Mouse (Mus musculus) fibroblast of lung, adult 2 months (primary cell): ENCODE data around the gene Plekha5.
"Not testable (repeated sequence)": the region's sequence is repeated elsewhere in the genome, so short reads cannot be mapped to it uniquely, and the experiment has no call there.

Experiments
- DNase-seq: peaks from one replicate; pipeline ENCODE4 v3.0.0-alpha.2; 2011; ENCODE audit warnings: low read depth

The Plekha5 gene

GRCm38 (mm10) chr6:140532858-140533257 lies 109.0 kb downstream of the Plekha5 start:
- not testable (repeated sequence) for DNase-seq

DNA sequence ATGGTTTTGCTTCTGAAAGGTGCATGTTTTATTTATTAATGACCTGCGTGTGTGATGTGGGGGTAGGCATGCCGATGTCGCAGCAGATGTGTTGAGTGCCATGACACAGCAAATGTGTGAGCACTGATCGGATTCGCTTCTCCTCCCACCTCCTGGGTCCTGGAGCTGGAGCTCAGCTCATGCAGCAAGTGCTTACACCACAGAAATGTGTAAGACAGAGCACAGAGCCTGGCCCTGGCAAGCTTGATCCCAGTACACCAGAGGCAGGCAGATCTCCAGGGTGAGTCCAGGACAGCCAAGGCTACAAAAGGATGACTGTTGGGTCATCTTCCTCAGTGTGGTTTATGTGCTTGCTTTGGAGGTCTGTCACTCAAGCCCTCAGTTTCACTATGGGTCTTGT lies 109.8 kb downstream of the Plekha5 start:
- no peak for DNase-seq

DNA sequence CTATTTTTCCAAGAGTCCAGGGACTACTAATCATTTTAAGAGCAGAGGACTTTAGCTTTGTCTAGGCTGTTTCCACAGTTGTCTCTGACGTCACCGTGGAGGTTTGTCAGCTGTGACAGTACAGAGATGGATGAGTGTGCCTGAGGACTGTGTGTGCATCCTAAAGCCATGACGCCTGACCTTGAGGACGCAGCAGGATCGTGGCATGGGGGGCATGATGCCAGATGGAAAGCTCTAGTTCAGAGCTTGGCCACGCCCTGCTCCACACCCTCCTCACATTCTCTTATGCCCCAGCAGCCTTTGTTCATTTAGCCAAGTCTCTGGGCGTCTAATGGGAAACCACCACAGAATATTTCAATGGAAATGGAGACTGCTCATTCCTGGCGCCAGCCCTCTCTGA lies 111.7 kb downstream of the Plekha5 start:
- DNase-seq = no peak

GRCm38 (mm10) chr6:140541919-140542318 lies 118.1 kb downstream of the Plekha5 start:
- DNase-seq = no peak

GRCm38 (mm10) chr6:140543005-140543794 lies 119.3 kb downstream of the Plekha5 start:
- DNase-seq = no peak

DNA sequence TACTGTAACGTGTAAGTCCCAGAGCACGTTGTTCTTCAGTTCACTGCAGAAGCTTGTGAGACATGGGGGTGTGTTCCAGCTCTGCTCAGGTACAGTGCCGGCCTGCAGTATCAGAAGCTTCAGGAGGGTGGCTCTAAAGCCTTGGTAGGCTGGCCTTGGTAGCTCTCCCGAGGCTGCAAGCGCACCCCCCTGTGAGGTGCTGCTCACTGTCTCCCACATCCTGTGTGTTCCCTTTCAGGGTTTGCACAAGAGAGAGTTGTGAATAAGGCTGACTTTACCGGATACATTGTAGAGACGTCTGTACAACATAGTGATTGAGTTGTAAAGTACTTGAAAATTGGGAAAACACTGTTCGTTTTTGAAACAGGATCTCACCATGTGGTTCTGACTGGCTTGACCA lies 122.2 kb downstream of the Plekha5 start:
- no peak for DNase-seq

GRCm38 (mm10) chr6:140546648-140547201 lies 122.9 kb downstream of the Plekha5 start:
- no peak for DNase-seq

GRCm38 (mm10) chr6:140547203-140547944 lies 123.5 kb downstream of the Plekha5 start:
- DNase-seq = no peak

DNA sequence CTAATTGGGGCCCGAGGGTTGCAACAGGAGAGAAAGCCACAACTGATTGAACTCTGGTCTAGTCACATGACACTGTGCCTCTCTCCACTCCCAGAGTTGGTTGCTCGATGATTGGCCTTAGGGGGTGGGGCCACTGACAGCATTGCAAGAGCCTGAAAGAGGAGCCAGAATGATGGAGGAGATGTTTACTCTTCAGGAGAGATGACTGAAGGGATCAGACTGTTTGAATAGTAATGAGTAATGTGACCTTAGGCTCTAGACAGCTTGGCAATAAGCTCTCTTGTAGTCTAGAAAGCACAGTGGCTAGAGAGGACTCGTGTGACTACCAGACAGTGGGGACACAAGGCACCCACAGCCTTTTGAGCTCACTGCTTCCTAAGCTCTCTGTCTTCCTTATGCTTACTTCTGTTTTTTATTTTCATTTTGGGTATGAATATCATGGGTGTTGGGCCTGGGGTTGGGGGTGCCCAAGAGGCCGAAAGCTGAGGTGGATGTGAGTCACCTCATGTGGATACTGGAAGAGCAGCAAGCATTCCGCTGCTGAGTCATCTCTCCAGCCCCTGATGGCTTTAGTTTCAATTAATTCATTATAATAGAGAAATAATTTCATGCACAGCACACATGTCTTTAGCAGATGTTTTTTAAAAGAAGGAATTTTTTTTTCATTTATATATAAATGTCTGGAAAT lies 124.4 kb downstream of the Plekha5 start:
- DNase-seq = peak; percentile 68

DNA sequence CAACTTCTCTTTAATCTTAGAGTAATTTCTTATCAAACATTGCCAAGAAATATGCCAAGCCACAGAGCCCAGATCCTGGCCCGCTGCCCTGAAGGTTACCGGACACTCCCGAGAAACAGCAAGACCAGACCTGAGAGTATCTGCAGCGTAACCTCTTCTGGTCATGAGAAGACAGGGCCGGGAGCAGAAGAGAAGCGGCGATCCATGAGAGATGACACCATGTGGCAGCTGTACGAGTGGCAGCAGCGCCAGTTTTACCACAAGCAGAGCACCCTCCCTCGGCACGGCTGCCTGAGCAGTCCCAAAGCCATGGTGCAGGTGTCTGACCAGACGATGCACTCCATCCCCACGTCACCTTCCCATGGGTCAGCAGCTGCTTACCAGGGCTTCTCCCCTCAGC lies 126.9 kb downstream of the Plekha5 start:
- no peak for DNase-seq

DNA sequence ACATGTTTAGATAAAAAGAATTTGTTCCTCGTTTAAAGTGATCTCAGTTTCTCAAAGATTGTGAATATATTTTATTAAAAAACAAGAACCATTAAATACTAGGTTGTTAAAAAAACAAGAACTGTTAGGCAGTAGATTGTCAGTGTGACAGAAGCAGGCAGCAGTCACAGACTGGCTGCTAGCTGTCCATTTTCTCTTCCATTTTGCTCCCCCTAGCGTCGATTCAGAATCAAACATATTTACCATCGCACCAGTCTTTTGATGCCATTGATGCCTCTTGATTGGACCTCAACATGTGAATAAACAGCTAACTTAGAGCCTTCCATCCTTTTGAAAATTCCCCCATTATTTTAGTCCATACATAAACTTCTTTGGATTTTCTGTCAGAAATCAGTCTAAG lies 130.4 kb downstream of the Plekha5 start:
- DNase-seq = no peak

DNA sequence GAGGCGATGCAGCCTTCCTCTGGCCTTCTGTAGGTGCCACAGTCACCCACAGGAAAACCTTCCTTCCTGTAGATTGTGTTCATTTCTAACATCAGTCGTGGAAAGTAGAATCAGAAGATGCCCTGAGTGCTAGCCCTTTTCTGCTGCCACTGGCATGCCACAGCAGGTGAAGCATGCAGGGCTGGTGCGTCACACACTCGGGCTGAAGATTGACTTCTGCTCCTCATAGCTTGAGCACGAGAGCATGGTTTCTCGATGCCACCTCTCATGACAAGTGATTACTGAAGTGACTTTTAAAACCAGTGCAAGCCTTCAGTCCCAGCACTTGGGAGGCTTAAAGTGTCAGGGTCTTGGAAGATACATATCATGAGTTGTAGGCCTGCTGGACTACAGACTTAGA lies 135.6 kb downstream of the Plekha5 start:
- DNase-seq = no peak

DNA sequence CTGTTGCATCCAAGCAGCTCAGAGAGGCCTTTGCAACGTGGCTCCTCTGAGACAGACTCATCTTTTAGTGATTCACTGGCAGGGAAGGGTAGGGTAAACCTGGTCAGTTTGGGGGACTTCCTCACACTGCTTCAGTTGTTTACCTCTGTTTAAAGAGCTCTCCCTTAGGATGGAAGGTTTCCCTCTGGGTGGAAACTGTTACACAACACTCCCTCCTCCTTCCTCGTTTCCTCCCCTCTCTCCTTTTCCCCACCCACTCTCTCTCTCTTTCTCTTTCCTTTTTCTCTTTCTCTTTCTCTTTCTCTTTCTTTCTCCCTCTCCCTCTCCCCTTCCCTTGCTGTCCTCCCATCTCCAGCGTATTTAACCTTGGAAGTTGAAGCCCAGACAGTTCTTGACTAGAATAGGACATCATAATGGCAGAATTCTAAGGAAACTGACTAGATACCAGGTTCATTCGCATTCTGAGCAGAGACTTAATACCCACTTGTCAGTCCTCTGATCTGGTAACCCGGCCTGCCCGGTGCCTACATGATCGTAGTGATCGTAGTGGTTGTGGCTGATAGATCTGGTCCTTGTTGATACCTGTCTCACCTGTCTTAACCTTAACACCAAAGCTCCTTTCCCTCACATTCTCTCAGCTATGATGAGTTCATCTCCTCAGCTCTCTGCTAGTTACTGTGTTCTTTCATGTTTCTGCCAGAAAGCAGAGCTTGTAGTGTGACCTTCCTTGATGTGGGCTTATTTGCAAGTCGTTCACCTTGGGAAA lies 137.5 kb downstream of the Plekha5 start:
- DNase-seq = no peak

- no peak for DNase-seq
Measured at GRCm38 (mm10) chr6:140561917-140562590, 138.2 kb downstream of the Plekha5 start.

GRCm38 (mm10) chr6:140567199-140567598 lies 143.3 kb downstream of the Plekha5 start:
- no peak for DNase-seq

- DNase-seq = no peak
Measured at GRCm38 (mm10) chr6:140567897-140568296, 144.0 kb downstream of the Plekha5 start.

DNA sequence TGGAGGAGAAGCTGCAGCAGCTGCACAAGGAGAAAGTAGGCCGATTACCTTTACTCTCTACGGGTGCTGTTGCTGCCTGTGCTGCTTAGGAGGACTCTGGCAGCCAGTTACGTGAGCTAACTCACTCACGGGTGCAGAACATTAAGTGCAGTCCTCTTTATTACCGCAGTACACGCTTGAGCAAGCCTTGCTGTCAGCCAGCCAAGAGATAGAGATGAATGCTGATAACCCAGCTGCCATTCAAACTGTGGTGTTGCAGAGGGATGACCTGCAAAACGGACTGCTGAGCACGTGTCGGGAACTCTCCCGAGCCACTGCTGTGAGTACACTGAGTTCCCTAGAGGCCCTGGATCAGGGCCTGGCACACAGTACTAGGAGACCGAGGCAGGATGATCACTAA lies 146.3 kb downstream of the Plekha5 start:
- DNase-seq = no peak

GRCm38 (mm10) chr6:140574943-140575342 lies 151.1 kb downstream of the Plekha5 start:
- DNase-seq = no peak

GRCm38 (mm10) chr6:140576133-140576532 lies 152.3 kb downstream of the Plekha5 start:
- no peak for DNase-seq

DNA sequence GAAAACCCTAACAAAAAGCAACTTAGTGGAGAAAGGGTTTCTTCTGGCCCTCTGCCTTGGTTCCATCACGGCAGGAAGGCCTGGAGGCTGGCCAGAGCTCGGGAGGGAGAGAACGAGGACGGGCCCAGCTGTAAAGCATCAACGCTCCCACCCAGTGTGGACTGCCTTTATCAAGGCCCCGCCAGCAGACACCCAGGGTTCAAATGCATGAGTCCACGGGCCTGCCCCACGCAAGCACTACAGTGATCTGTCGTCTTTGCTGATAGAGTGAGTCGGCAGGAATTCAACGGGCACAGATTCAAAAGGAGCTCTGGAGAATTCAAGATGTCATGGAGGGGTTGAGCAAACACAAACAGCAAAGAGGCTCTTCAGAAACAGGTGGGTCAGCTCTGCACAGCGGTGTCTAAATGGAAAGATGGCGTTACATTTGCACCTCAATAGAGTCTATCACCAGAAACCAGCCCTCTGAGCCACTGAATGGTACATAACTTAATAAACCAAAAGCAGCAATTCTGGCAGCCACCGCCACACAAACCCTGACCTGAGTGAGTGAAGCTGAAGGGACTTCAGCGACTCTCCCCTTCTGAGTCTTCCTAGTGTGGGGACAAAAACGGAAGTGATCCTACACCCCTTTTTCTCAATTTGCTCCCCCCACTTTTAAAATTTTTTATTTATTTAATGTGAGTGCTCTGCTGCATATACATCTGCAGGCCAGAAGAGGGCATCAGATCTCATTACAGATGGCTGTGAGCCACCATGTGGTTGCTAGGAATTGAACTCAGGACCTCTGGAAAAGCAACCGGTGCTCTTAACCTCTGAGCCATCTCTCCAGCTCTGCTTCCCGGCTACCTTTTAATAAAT lies 153.3 kb downstream of the Plekha5 start:
- no peak for DNase-seq
